Mouse (Mus musculus) liver, adult 2 months (tissue): ENCODE measurements around the gene Tent4a. TPM values are rescaled to one million over a fixed set of nuclear protein-coding genes. Genes with fewer than 3 reads are reported as not detected.

Experiments used
- DNase-seq: peaks from one replicate; pipeline ENCODE4 v3.0.0-alpha.2; 2011; ENCODE audit warnings: low read depth, low spot score; ENCODE audit errors: extremely low read depth
- H3K27ac ChIP-seq: fragments of 200-500 bp; replicated peaks from 2 replicates; pipeline ENCODE4 v1.5.1; 2012; ENCODE audit warnings: low read depth, mild to moderate bottlenecking, control low read depth, inconsistent platforms, low read length; ENCODE audit not compliant: insufficient read depth
- H3K27me3 ChIP-seq: fragments of 200-500 bp; 2 replicates; pipeline ENCODE4 v1.6.1; 2012; ENCODE audit warnings: mild to moderate bottlenecking, moderate library complexity, low read length, inconsistent platforms; ENCODE audit not compliant: control insufficient read depth, insufficient read depth
- H3K36me3 ChIP-seq: fragments of 200-500 bp; 2 replicates; pipeline ENCODE4 v1.6.1; 2012; ENCODE audit warnings: low read length, inconsistent platforms; ENCODE audit not compliant: control insufficient read depth, insufficient read depth
- H3K4me1 ChIP-seq: fragments of 200-500 bp; 2 replicates; pipeline ENCODE4 v1.6.1; 2011; ENCODE audit warnings: low read length; ENCODE audit not compliant: control insufficient read depth, insufficient read depth
- H3K4me3 ChIP-seq: fragments of 200-500 bp; 2 replicates; pipeline ENCODE4 v1.5.1; 2011; ENCODE audit warnings: low read depth, mild to moderate bottlenecking, control low read depth, low read length, moderate library complexity; ENCODE audit not compliant: insufficient read depth
- H3K79me2 ChIP-seq: fragments of 200-500 bp; 2 replicates; pipeline ENCODE4 v1.6.1; 2012; ENCODE audit warnings: inconsistent platforms, mild to moderate bottlenecking, low read length, moderate library complexity; ENCODE audit not compliant: control insufficient read depth, insufficient read depth
- H3K9ac ChIP-seq: fragments of 200-500 bp; 2 replicates; pipeline ENCODE4 v1.6.1; 2012; ENCODE audit warnings: low read depth, mild to moderate bottlenecking, control low read depth, inconsistent platforms, low read length
- CTCF ChIP-seq: fragments of 200-500 bp; IDR thresholded peaks from 2 replicates; pipeline ENCODE4 v1.5.1; 2011; ENCODE audit warnings: low read depth, low read length, control low read depth
- POLR2A ChIP-seq: fragments of 200-500 bp; IDR thresholded peaks from 2 replicates; pipeline ENCODE4 v1.6.1; 2011; ENCODE audit warnings: low read length, control low read depth; ENCODE audit not compliant: insufficient read depth; ENCODE audit errors: extremely low read depth
- WGBS: fragments of 180-500 bp; shearing (Covaris S2); methylation state at CpG from one replicate; pipeline ENCODE4 v1.1.7; 2018; 5-methylcytosine and 5-hydroxymethylcytosine counted together
- polyA plus RNA-seq: library from polyadenylated mRNA; depleted of rRNA; stranded (reverse); fragments of >200 nt; gene quantifications from 2 replicates; pipeline ENCODE4 v1.2.3, GENCODE M21; 2012
- total RNA-seq: library from RNA; depleted of rRNA; stranded (reverse); fragments of >200 nt; gene quantifications from 2 replicates; pipeline ENCODE4 v1.2.3, GENCODE M21; 2014

Tent4a gene
- total and polyA plus RNA-seq, 2 experiments = 8.7 to 11.0 TPM

- Histone ChIP-seq H3K4me3 (no peak overlapping the region), H3K4me1 (no peaks in the 10 kb centered on the region), H3K27me3 (no peaks in the 10 kb centered on the region), H3K79me2 (no peaks in the 10 kb centered on the region), H3K9ac (no peak overlapping the region), H3K27ac (no peak overlapping the region), H3K36me3 (no peaks in the 10 kb centered on the region)
- peak; percentile 54 for DNase-seq
- 17% methylated on average over 5 of the region's 5 CpGs for WGBS
- TF ChIP-seq CTCF (peak; percentile 94), POLR2A (no peak)
These were observed 18.6 kb upstream of the Tent4a start for GRCm38 (mm10) chr13:69553024-69553423.

GRCm38 (mm10) chr13:69550831-69551230 lies 16.4 kb upstream of the Tent4a start:
- Histone ChIP-seq H3K27ac (no peak overlapping the region), H3K4me3 (no peak overlapping the region), H3K27me3 (no peaks in the 10 kb centered on the region), H3K36me3 (no peaks in the 10 kb centered on the region), H3K79me2 (no peaks in the 10 kb centered on the region), H3K9ac (no peak overlapping the region), H3K4me1 (no peaks in the 10 kb centered on the region; the same call in 1 of the 2 replicates)
- 85% methylated on average over 2 of the region's 2 CpGs for WGBS
- TF ChIP-seq CTCF = no peak
- TF ChIP-seq POLR2A = no peak
- no peak for DNase-seq

GRCm38 (mm10) chr13:69549980-69550379 lies 15.6 kb upstream of the Tent4a start:
- H3K27ac ChIP-seq = no peak overlapping the region
- H3K4me1 ChIP-seq = no peaks in the 10 kb centered on the region; the same call in 1 of the 2 replicates
- no peak overlapping the region for H3K4me3 ChIP-seq
- no peaks in the 10 kb centered on the region for H3K36me3 ChIP-seq
- WGBS = 54% methylated on average over 8 of the region's 8 CpGs
- no peak for TF ChIP-seq CTCF
- no peak for TF ChIP-seq POLR2A
- DNase-seq = peak; percentile 50
- no peaks in the 10 kb centered on the region for H3K79me2 ChIP-seq
- no peak overlapping the region for H3K9ac ChIP-seq
- H3K27me3 ChIP-seq = no peaks in the 10 kb centered on the region

- TF ChIP-seq CTCF (no peak), POLR2A (no peak)
- Histone ChIP-seq H3K27me3 (no peaks in the 10 kb centered on the region), H3K4me3 (no peak overlapping the region), H3K9ac (no peak overlapping the region), H3K4me1 (no peaks in the 10 kb centered on the region; the same call in 1 of the 2 replicates), H3K36me3 (no peaks in the 10 kb centered on the region), H3K79me2 (no peaks in the 10 kb centered on the region), H3K27ac (peak overlapping the region; percentile 37)
- 28% methylated on average over 16 of the region's 16 CpGs for WGBS
- DNase-seq = peak; percentile 83
These were observed 13.2 kb upstream of the Tent4a start for GRCm38 (mm10) chr13:69547488-69548180.

- TF ChIP-seq CTCF (peak; percentile 52; the same call in 1 of the 2 replicates), POLR2A (no peak)
- Histone ChIP-seq H3K36me3 (no peaks in the 10 kb centered on the region), H3K4me1 (peaks cover 2% of the 10 kb centered on the region), H3K27ac (no peak overlapping the region), H3K9ac (no peak overlapping the region), H3K4me3 (no peak overlapping the region), H3K79me2 (no peaks in the 10 kb centered on the region), H3K27me3 (no peaks in the 10 kb centered on the region)
- 59% methylated on average over 3 of the region's 3 CpGs for WGBS
- no peak for DNase-seq
These were observed 10.6 kb upstream of the Tent4a start for GRCm38 (mm10) chr13:69545019-69545418.

GRCm38 (mm10) chr13:69543595-69543994 lies 9.2 kb upstream of the Tent4a start:
- H3K27ac ChIP-seq = no peak overlapping the region
- DNase-seq = no peak
- no peaks in the 10 kb centered on the region for H3K79me2 ChIP-seq
- 43% methylated on average over 12 of the region's 12 CpGs for WGBS
- no peak overlapping the region for H3K4me3 ChIP-seq
- peaks cover 2% of the 10 kb centered on the region for H3K4me1 ChIP-seq
- no peaks in the 10 kb centered on the region for H3K36me3 ChIP-seq
- H3K9ac ChIP-seq = no peak overlapping the region
- H3K27me3 ChIP-seq = no peaks in the 10 kb centered on the region
- TF ChIP-seq CTCF (no peak), POLR2A (no peak)
